Mouse (Mus musculus) heart, adult 2 months (tissue): ENCODE results near the gene Tas2r106. TPM values are rescaled to one million over a fixed set of nuclear protein-coding genes. Genes with fewer than 3 reads are reported as not detected.
A peak's percentile ranks its signal among the peaks of the same experiment; 100 is the strongest.

ENCODE experiments used
- DNase-seq, 2 experiments: peaks; one replicate each; pipeline ENCODE4 v3.0.0; 2021
- H3K27ac ChIP-seq: fragments of 200-600 bp; 2 replicates; pipeline ENCODE4 v1.8.1; 2022
- H3K27me3 ChIP-seq: fragments of 200-500 bp; 2 replicates; pipeline ENCODE4 v1.6.1; 2012; ENCODE audit warnings: mild to moderate bottlenecking, low read length, inconsistent platforms, mixed read lengths; ENCODE audit not compliant: control insufficient read depth, insufficient read depth
- H3K36me3 ChIP-seq: fragments of 200-500 bp; 2 replicates; pipeline ENCODE4 v1.6.1; 2012; ENCODE audit warnings: low read length, inconsistent platforms; ENCODE audit not compliant: control insufficient read depth, insufficient read depth
- H3K4me1 ChIP-seq: fragments of 200-500 bp; 2 replicates; pipeline ENCODE4 v1.6.1; 2011; ENCODE audit warnings: low read length; ENCODE audit not compliant: control insufficient read depth, insufficient read depth
- H3K4me3 ChIP-seq: fragments of 200-600 bp; 2 replicates; pipeline ENCODE4 v1.8.1; 2022
- H3K79me2 ChIP-seq: fragments of 200-500 bp; replicated peaks from 2 replicates; pipeline ENCODE4 v1.6.1; 2012; ENCODE audit warnings: mild to moderate bottlenecking, inconsistent platforms, low read length, moderate library complexity, mixed read lengths; ENCODE audit not compliant: control insufficient read depth, insufficient read depth
- H3K9ac ChIP-seq: fragments of 200-500 bp; 2 replicates; pipeline ENCODE4 v1.6.1; 2012; ENCODE audit warnings: low read depth, mild to moderate bottlenecking, control low read depth, inconsistent platforms, low read length, mixed read lengths
- CTCF ChIP-seq: fragments of 200-600 bp; IDR thresholded peaks from 2 replicates; pipeline ENCODE4 v1.8.1; 2022; ENCODE audit warnings: antibody characterized with exemption, mild to moderate bottlenecking, moderate library complexity
- EP300 ChIP-seq: fragments of 200-500 bp; IDR thresholded peaks from 2 replicates; pipeline ENCODE4 v1.6.1; 2011; ENCODE audit warnings: low read depth, low read length, control low read depth; ENCODE audit not compliant: insufficient read depth
- POLR2A ChIP-seq: fragments of 200-500 bp; IDR thresholded peaks from 2 replicates; pipeline ENCODE4 v1.6.1; 2011; ENCODE audit warnings: mild to moderate bottlenecking, low read depth, low read length, control low read depth; ENCODE audit not compliant: insufficient read depth
- WGBS: fragments of 180-500 bp; shearing (Covaris S2); methylation state at CpG from one replicate; pipeline ENCODE4 v1.1.7; 2018; 5-methylcytosine and 5-hydroxymethylcytosine counted together
- intact Hi-C: fragments of 180-260 bp; cut with DNase I; formaldehyde crosslinking; loops from one replicate; pipeline ENCODE4 v1.15.1; 2025
- long read RNA-seq: library from polyadenylated mRNA; stranded (forward); transcript quantifications from one replicate; pipeline ENCODE4 v2.0.0, GENCODE M21; 2021
- polyA plus RNA-seq: library from polyadenylated mRNA; depleted of rRNA; stranded (reverse); fragments of >200 nt; gene quantifications from 2 replicates; pipeline ENCODE4 v1.2.3, GENCODE M21; 2012; rRNA removed
- total RNA-seq, 2 experiments: library from RNA; stranded (reverse); gene quantifications; 2 replicates each; pipeline ENCODE4 v1.2.3; 2021

The Tas2r106 gene
- total RNA-seq = not detected
- polyA plus RNA-seq = not detected in 2 replicates
- long read RNA-seq = 0 reads

DNA sequence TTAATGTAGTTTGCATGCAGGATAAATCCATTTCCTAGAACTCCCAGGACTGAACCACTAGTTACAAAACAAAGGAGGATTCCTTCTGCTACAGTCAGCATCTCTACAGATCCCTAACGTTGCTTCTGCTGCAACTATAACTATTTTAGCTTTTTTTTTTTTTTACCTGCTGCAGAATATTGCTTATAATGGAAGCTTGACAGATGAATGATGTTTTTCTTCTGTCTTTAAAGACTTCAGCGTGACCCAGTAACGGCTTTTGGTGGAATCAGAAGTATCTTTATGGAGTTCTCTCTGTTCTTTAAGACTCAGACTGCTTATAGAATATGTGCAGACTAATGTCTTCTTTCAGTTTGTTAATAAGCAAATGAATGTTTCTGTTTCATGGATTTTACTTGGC, at the start of gene Tas2r106:
Gene Tas2r106, minus strand, starts transcription at position 101 of the 400 bp plus-strand sequence.
- no peak within 1 kb of the TSS for H3K27ac ChIP-seq
- no peaks in the 10 kb centered on the region for H3K36me3 ChIP-seq
- no peaks in the 10 kb centered on the region for H3K27me3 ChIP-seq
- 55% methylated on average over 3 of the region's 3 CpGs for WGBS
- intact Hi-C loops = no loop called here
- TF ChIP-seq POLR2A (no peak), CTCF (no peak), EP300 (no peak)
- no peak for DNase-seq
- no peaks in the 10 kb centered on the region for H3K79me2 ChIP-seq
- H3K9ac ChIP-seq = no peak within 1 kb of the TSS
- no peak within 1 kb of the TSS for H3K4me3 ChIP-seq
- no peaks in the 10 kb centered on the region for H3K4me1 ChIP-seq

DNA sequence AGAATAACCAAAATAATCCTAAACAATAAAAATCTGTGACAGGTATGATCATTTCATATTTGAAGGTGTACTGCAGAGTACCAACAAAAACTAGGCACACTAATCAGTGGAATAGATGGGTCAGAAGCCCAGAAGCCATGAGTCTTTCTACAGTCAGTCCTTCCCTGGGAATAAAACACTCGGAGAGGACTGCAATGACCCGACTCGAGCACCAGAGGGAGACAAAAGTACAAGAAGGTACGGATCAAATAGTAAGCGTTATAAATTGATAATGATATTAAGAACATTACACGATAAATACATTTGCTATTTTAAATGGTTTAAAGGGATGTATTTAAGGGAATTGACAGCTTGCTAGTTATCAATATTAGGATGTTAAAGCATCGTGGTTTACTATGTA, 34.1 kb upstream of the Tas2r106 start:
- Histone ChIP-seq H3K36me3 (no peaks in the 10 kb centered on the region), H3K9ac (no peak overlapping the region), H3K27me3 (no peaks in the 10 kb centered on the region), H3K4me1 (no peaks in the 10 kb centered on the region), H3K4me3 (no peak overlapping the region), H3K79me2 (no peaks in the 10 kb centered on the region), H3K27ac (no peak overlapping the region)
- no peak for DNase-seq
- intact Hi-C loops = no loop called here
- TF ChIP-seq EP300 = no peak
- no peak for TF ChIP-seq POLR2A
- TF ChIP-seq CTCF = peak; percentile 13; the same call in 1 of the 2 replicates
- 39% methylated on average over 7 of the region's 7 CpGs for WGBS

DNA sequence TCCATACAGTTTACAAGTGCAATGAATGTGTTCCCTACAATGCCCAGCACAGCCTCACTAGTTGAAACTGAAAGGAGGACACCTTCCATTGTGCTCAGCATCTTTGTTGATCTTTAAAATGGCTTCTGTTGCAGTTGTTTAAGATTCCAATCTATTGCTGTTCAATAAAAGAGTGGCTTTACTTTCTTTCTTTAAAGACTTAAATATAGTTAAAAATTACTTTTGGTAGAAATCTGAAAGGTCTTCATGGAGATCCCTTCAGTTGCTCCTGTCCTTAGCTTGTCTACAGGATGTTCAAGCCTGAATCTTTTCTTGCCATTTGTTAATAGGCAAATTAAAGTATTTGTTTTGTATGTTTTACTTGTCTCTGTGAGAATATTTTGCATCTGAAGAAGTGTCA, 11.3 kb upstream of the Tas2r106 start, which contains the start of gene Tas2r114:
Gene Tas2r114, minus strand, starts transcription at position 101 of the 400 bp plus-strand sequence.
- H3K9ac ChIP-seq = no peak within 1 kb of the TSS
- H3K36me3 ChIP-seq = no peaks in the 10 kb centered on the region
- no peak within 1 kb of the TSS for H3K27ac ChIP-seq
- H3K27me3 ChIP-seq = no peaks in the 10 kb centered on the region
- no peak for DNase-seq
- intact Hi-C loops = no loop called here
- H3K79me2 ChIP-seq = no peaks in the 10 kb centered on the region
- H3K4me3 ChIP-seq = no peak within 1 kb of the TSS
- TF ChIP-seq EP300 (no peak), POLR2A (no peak), CTCF (no peak)
- no peaks in the 10 kb centered on the region for H3K4me1 ChIP-seq

DNA sequence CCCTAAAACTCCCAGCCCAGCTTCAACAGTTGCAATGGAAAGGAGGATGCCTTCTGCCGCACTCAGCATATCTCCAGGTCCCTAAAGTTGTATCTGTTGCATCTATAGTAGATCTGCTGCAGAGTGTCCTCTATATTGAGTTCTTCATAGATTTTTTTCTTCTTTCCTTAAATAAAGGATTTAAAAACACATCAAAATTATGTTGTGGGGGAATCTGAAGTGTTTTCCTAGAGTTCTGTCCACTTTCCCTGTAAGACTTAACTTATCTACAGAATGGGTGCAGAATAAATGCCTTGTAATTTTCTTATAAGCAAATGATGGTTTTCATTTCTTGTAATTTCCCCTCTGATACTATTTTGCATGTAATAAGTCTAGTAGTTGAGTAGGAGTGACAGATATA, 8.7 kb upstream of the Tas2r106 start, which contains the start of gene Tas2r105:
Gene Tas2r105, minus strand, starts transcription at position 101 of the 400 bp plus-strand sequence.
- H3K27ac ChIP-seq = no peak within 1 kb of the TSS
- H3K27me3 ChIP-seq = no peaks in the 10 kb centered on the region
- TF ChIP-seq EP300 (no peak), CTCF (no peak), POLR2A (no peak)
- no peak within 1 kb of the TSS for H3K4me3 ChIP-seq
- no peaks in the 10 kb centered on the region for H3K4me1 ChIP-seq
- H3K36me3 ChIP-seq = no peaks in the 10 kb centered on the region
- DNase-seq = no peak
- H3K9ac ChIP-seq = no peak within 1 kb of the TSS
- H3K79me2 ChIP-seq = no peaks in the 10 kb centered on the region
- 55% methylated on average over 1 of the region's 1 CpGs for WGBS
- intact Hi-C loops = no loop called here

DNA sequence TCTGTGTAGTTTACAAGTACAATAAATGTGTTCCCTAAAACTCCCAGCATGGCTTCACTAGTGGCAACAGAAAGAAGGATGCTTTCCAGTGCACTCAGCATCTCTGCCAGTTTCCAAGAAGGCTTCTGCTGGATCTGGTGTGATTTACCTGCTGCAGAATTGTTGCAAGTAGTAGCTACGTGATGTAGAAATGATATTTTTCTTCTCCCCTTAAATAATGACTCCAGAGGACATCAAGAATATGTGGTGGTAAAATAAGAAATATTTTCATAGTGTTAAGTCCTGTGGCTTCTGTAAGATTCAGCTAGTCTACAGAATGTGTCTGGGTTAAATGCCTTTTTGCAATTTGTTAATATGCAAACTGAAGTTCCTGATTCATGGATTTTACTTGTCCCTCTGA, 7.0 kb upstream of the Tas2r106 start, which contains the start of gene Tas2r104:
Gene Tas2r104, minus strand, starts transcription at position 101 of the 400 bp plus-strand sequence.
- 60% methylated on average over 1 of the region's 1 CpGs for WGBS
- no peak within 1 kb of the TSS for H3K4me3 ChIP-seq
- H3K4me1 ChIP-seq = no peaks in the 10 kb centered on the region

DNA sequence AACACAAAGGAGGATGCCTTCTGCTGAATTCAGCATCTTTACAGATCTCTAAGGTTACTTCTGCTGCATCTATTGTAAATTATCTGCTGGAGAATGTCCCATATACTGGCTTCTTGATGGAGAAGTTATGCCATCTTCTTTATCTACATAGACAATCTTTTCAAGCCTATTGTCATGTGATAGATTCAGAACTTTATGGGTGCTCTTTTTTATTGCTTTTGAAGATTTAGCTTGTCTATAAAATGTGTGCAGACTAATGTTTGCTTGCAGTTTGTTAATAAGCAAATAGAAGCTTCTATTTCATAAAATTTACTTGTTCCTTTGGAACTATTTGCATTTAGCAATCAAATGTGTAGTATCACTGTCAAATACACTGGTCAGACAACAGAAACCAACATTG, 18.6 kb downstream of the Tas2r106 start, which contains the start of gene Tas2r107:
Gene Tas2r107, minus strand, starts transcription at position 101 of the 400 bp plus-strand sequence.
- H3K36me3 ChIP-seq = no peaks in the 10 kb centered on the region
- H3K79me2 ChIP-seq = no peaks in the 10 kb centered on the region
- no peaks in the 10 kb centered on the region for H3K4me1 ChIP-seq
- no peak for DNase-seq
- intact Hi-C loops = no loop called here
- no peak for TF ChIP-seq EP300
- no peak for TF ChIP-seq POLR2A
- no peak within 1 kb of the TSS for H3K4me3 ChIP-seq
- H3K27ac ChIP-seq = no peak within 1 kb of the TSS
- no peaks in the 10 kb centered on the region for H3K27me3 ChIP-seq
- H3K9ac ChIP-seq = no peak within 1 kb of the TSS

More for the DNA sequence above, 7.0 kb upstream of the Tas2r106 start, which contains the start of gene Tas2r104:
- H3K27ac ChIP-seq = no peak within 1 kb of the TSS
- TF ChIP-seq EP300 = no peak
- no peak for TF ChIP-seq POLR2A
- no peak for TF ChIP-seq CTCF
- no peaks in the 10 kb centered on the region for H3K79me2 ChIP-seq
- DNase-seq = no peak
- H3K36me3 ChIP-seq = no peaks in the 10 kb centered on the region
- H3K9ac ChIP-seq = no peak within 1 kb of the TSS
- no peaks in the 10 kb centered on the region for H3K27me3 ChIP-seq
- intact Hi-C loops = no loop called here
